Mouse (Mus musculus): ENCODE measurements around the gene Vmn2r18. TPM values are rescaled to one million over a fixed set of nuclear protein-coding genes. Genes with fewer than 3 reads are reported as not detected.

Gene Vmn2r18
- polyA plus RNA-seq, 2 experiments, result not detected

GRCm38 (mm10) chr5:151642102-151642501 lies 36.3 kb upstream of the Vmn2r18 start:
- ATAC-seq (ENCODE audit: low FRiP score, low read depth) (no peak), DNase-seq (ENCODE audit: low spot score) (no peak)
- Histone ChIP-seq H3K9ac (ENCODE audit: low read depth, low read length, severe bottlenecking) (no peak overlapping the region), H3K36me3 (ENCODE audit: control insufficient read depth, insufficient read depth, low read length) (peaks cover 61% of the 10 kb centered on the region), H3K9me3 (ENCODE audit: control insufficient read depth, low read length) (no peaks in the 10 kb centered on the region), H3K27ac (replicated peaks; ENCODE audit: low read depth, low read length) (no peak overlapping the region), H3K27me3 (ENCODE audit: control insufficient read depth, insufficient read depth, low read length) (no peaks in the 10 kb centered on the region), H3K4me3 (replicated peaks; ENCODE audit: low read length) (no peak overlapping the region), H3K4me1 (ENCODE audit: control insufficient read depth, insufficient read depth, low read length) (no peaks in the 10 kb centered on the region), H3K4me2 (replicated peaks; ENCODE audit: low read depth, low read length, severe bottlenecking) (no peak overlapping the region)
- no peak for TF ChIP-seq POLR2A (IDR thresholded peaks at IDR 0.05; ENCODE audit: borderline replicate concordance, extremely low read depth, insufficient read depth, insufficient read length)
- WGBS, result 100% methylated on average over 1 of the region's 1 CpGs

GRCm38 (mm10) chr5:151601696-151602095 lies 4.1 kb downstream of the Vmn2r18 start:
- Histone ChIP-seq H3K27me3 (ENCODE audit: control insufficient read depth, insufficient read depth, low read length) (no peaks in the 10 kb centered on the region), H3K4me2 (replicated peaks; ENCODE audit: low read depth, low read length, severe bottlenecking) (no peak overlapping the region), H3K9ac (ENCODE audit: low read depth, low read length, severe bottlenecking) (no peak overlapping the region), H3K4me1 (ENCODE audit: control insufficient read depth, insufficient read depth, low read length) (no peaks in the 10 kb centered on the region), H3K36me3 (ENCODE audit: control insufficient read depth, insufficient read depth, low read length) (no peaks in the 10 kb centered on the region), H3K4me3 (replicated peaks; ENCODE audit: low read length) (no peak overlapping the region), H3K27ac (replicated peaks; ENCODE audit: low read depth, low read length) (no peak overlapping the region), H3K9me3 (ENCODE audit: control insufficient read depth, low read length) (no peaks in the 10 kb centered on the region)
- DNase-seq (ENCODE audit: low spot score), result no peak
- no peak for ATAC-seq (ENCODE audit: low FRiP score, low read depth)
- 50% methylated on average over 1 of the region's 1 CpGs for WGBS
- TF ChIP-seq POLR2A (IDR thresholded peaks at IDR 0.05; ENCODE audit: borderline replicate concordance, extremely low read depth, insufficient read depth, insufficient read length), result no peak

Other genes with a start within 250 kb of the Vmn2r18 start
- gene Gm42906, start 177.9 kb downstream of the Vmn2r18 start, polyA plus RNA-seq (2012; rRNA removed), result not detected in 2 replicates
- not detected in 2 replicates for gene Gm42906, start 177.9 kb downstream of the Vmn2r18 start, polyA plus RNA-seq (2014; fragmentation: Nextera tagmentation; extraction: Ambion mirVana)
- 59.5 and 66.5 TPM in 2 replicates for gene Rfc3, start 45.2 kb upstream of the Vmn2r18 start, polyA plus RNA-seq (2012; rRNA removed)
- gene Rfc3, start 45.2 kb upstream of the Vmn2r18 start, polyA plus RNA-seq (2014; fragmentation: Nextera tagmentation; extraction: Ambion mirVana), result 90.9 and 98.8 TPM in 2 replicates

Measured in limb, embryonic 14.5 days (tissue).